Mouse (Mus musculus) right cerebral cortex, postnatal 10 days (tissue): ENCODE measurements around the gene Wif1.

Experiments
- DNase-seq, 2 experiments: peaks; one replicate each; pipeline ENCODE4 v3.0.0; 2021; ENCODE audit warnings: low spot score in 2 of 2

Wif1 gene

GRCm38 (mm10) chr10:121033826-121034568 is at the start of gene Wif1:
TSS of gene Wif1 (plus strand) at chr10:121033960.
- peak; percentile 43 to 72 for DNase-seq

GRCm38 (mm10) chr10:121002135-121002534 is 31.6 kb upstream of the Wif1 start:
- DNase-seq, result no peak

- DNase-seq, result no peak
Measured at GRCm38 (mm10) chr10:121011496-121011895, 22.3 kb upstream of the Wif1 start.

GRCm38 (mm10) chr10:121016291-121016690 is 17.5 kb upstream of the Wif1 start:
- DNase-seq, result no peak

- no peak for DNase-seq
Measured at GRCm38 (mm10) chr10:121016711-121017503, 16.9 kb upstream of the Wif1 start.

GRCm38 (mm10) chr10:121022951-121023350 is 10.8 kb upstream of the Wif1 start:
- DNase-seq, result no peak

- DNase-seq, result peak; percentile 44 to 67
Measured at GRCm38 (mm10) chr10:121031802-121032201, 2.0 kb upstream of the Wif1 start.

GRCm38 (mm10) chr10:121033128-121033791 is 500 bp upstream of the Wif1 start:
- DNase-seq, result peak; percentile 62 to 63

GRCm38 (mm10) chr10:121034569-121034947 is 798 bp downstream of the Wif1 start:
- no peak for DNase-seq

GRCm38 (mm10) chr10:121038556-121039284 is 5.0 kb downstream of the Wif1 start:
- DNase-seq, result no peak

GRCm38 (mm10) chr10:121040911-121041310 is 7.2 kb downstream of the Wif1 start:
- no peak for DNase-seq

GRCm38 (mm10) chr10:121047440-121047839 is 13.7 kb downstream of the Wif1 start:
- DNase-seq, result no peak

GRCm38 (mm10) chr10:121052076-121052475 is 18.3 kb downstream of the Wif1 start:
- DNase-seq, result no peak

- peak; percentile 84 to 85 for DNase-seq
Measured at GRCm38 (mm10) chr10:121055452-121056188, 21.9 kb downstream of the Wif1 start.

- DNase-seq, result no peak
Measured at GRCm38 (mm10) chr10:121056823-121057222, 23.1 kb downstream of the Wif1 start.

- DNase-seq, result no peak
Measured at GRCm38 (mm10) chr10:121059043-121060003, 25.6 kb downstream of the Wif1 start.

GRCm38 (mm10) chr10:121061336-121061835 is 27.6 kb downstream of the Wif1 start:
- no peak for DNase-seq

GRCm38 (mm10) chr10:121062704-121063103 is 28.9 kb downstream of the Wif1 start:
- DNase-seq, result no peak

- no peak for DNase-seq
Measured at GRCm38 (mm10) chr10:121067416-121067951, 33.7 kb downstream of the Wif1 start.
